Mouse (Mus musculus) common myeloid progenitor, adult 5-6 weeks (primary cell): Measurements from ENCODE around the gene Manba. TPM values are rescaled to one million over a fixed set of nuclear protein-coding genes. Genes with fewer than 3 reads are reported as not detected.
"Not testable (repeated sequence)": the region's sequence is repeated elsewhere in the genome, so short reads cannot be mapped to it uniquely, and the experiment has no call there.

Experiments used
- ATAC-seq: replicated peaks from 2 replicates; pipeline ENCODE4 v1.8.0; 2016; ENCODE audit warnings: low read depth, mild to moderate bottlenecking, moderate TSS enrichment, inconsistent platforms; ENCODE audit not compliant: poor library complexity, severe bottlenecking
- total RNA-seq: library from RNA; stranded (forward); fragments of 200-1000, 187-1606 nt; gene quantifications from 2 replicates; pipeline ENCODE4 v1.2.3, GENCODE M21; 2017

Gene Manba
- total RNA-seq, 1 experiment from 2014 or later: 31.2 TPM

- ATAC-seq: no peak
Measured at GRCm38 (mm10) chr3:135519584-135519983, 34.2 kb downstream of the Manba start.

GRCm38 (mm10) chr3:135521963-135522362 lies 36.6 kb downstream of the Manba start:
- no peak for ATAC-seq

- no peak for ATAC-seq
Measured at GRCm38 (mm10) chr3:135522618-135523355, 37.4 kb downstream of the Manba start.

GRCm38 (mm10) chr3:135524900-135525299 lies 39.5 kb downstream of the Manba start:
- not testable (repeated sequence) for ATAC-seq

GRCm38 (mm10) chr3:135529670-135530069 lies 44.3 kb downstream of the Manba start:
- no peak for ATAC-seq

GRCm38 (mm10) chr3:135531762-135532161 lies 46.4 kb downstream of the Manba start:
- no peak for ATAC-seq

GRCm38 (mm10) chr3:135534103-135534502 lies 48.7 kb downstream of the Manba start:
- ATAC-seq: peak; percentile 84

GRCm38 (mm10) chr3:135546212-135546923 lies 61.0 kb downstream of the Manba start:
- no peak for ATAC-seq

GRCm38 (mm10) chr3:135547298-135547697 lies 61.9 kb downstream of the Manba start:
- no peak for ATAC-seq

- ATAC-seq: no peak
Measured at GRCm38 (mm10) chr3:135552874-135553273, 67.5 kb downstream of the Manba start.

GRCm38 (mm10) chr3:135555192-135555591 lies 69.8 kb downstream of the Manba start:
- no peak for ATAC-seq

- ATAC-seq: no peak
Measured at GRCm38 (mm10) chr3:135556052-135556587, 70.7 kb downstream of the Manba start.

GRCm38 (mm10) chr3:135556851-135557662 lies 71.6 kb downstream of the Manba start:
- no peak for ATAC-seq

- ATAC-seq: no peak
Measured at GRCm38 (mm10) chr3:135562036-135562435, 76.6 kb downstream of the Manba start.

GRCm38 (mm10) chr3:135563163-135563689 lies 77.8 kb downstream of the Manba start:
- no peak for ATAC-seq

GRCm38 (mm10) chr3:135564706-135565105 lies 79.3 kb downstream of the Manba start:
- no peak for ATAC-seq

GRCm38 (mm10) chr3:135565306-135565705 lies 79.9 kb downstream of the Manba start:
- ATAC-seq: peak; percentile 91

GRCm38 (mm10) chr3:135567888-135568287 lies 82.5 kb downstream of the Manba start:
- ATAC-seq: no peak

GRCm38 (mm10) chr3:135568633-135569032 lies 83.2 kb downstream of the Manba start:
- ATAC-seq: peak; percentile 36

- no peak for ATAC-seq
Measured at GRCm38 (mm10) chr3:135571540-135571939, 86.1 kb downstream of the Manba start.
